Mouse (Mus musculus) forebrain, embryonic 11.5 days (tissue): ENCODE data around the gene Cd53. TPM values are rescaled to one million over a fixed set of nuclear protein-coding genes. Genes with fewer than 3 reads are reported as not detected.

Experiments
- ATAC-seq: fragments of 200-750 bp; cut with Nextera tagmentation; replicated peaks from 2 replicates; pipeline ENCODE4 v1.8.0; 2017; ENCODE audit warnings: moderate TSS enrichment; ENCODE audit not compliant: low FRiP score
- DNase-seq: peaks from one replicate; pipeline ENCODE4 v3.0.0-alpha.2; 2017; ENCODE audit warnings: low spot score
- H3K27ac ChIP-seq: fragments of 300-500 bp; sonication (generic); 2 replicates; pipeline ENCODE4 v1.5.1; 2014; ENCODE audit warnings: low read depth, low read length
- H3K27me3 ChIP-seq: fragments of 300-500 bp; sonication (generic); 2 replicates; pipeline ENCODE4 v1.6.1; 2014; ENCODE audit warnings: mild to moderate bottlenecking, low read length, mixed read lengths; ENCODE audit not compliant: control insufficient read depth, insufficient read depth
- H3K36me3 ChIP-seq: fragments of 300-500 bp; sonication (generic); 2 replicates; pipeline ENCODE4 v1.6.1; 2014; ENCODE audit warnings: mild to moderate bottlenecking, low read length, moderate library complexity, mixed read lengths; ENCODE audit not compliant: control insufficient read depth, insufficient read depth
- H3K4me1 ChIP-seq: fragments of 300-500 bp; sonication (generic); replicated peaks from 2 replicates; pipeline ENCODE4 v1.6.1; 2014; ENCODE audit warnings: low read length, mixed read lengths; ENCODE audit not compliant: control insufficient read depth, insufficient read depth
- H3K4me2 ChIP-seq: fragments of 300-500 bp; sonication (generic); 2 replicates; pipeline ENCODE4 v1.6.1; 2014; ENCODE audit warnings: low read depth, mild to moderate bottlenecking, low read length, moderate library complexity, mixed read lengths; ENCODE audit not compliant: severe bottlenecking
- H3K4me3 ChIP-seq: fragments of 300-500 bp; sonication (generic); 2 replicates; pipeline ENCODE4 v1.5.1; 2014; ENCODE audit warnings: low read depth, low read length
- H3K9ac ChIP-seq: fragments of 300-500 bp; sonication (generic); 2 replicates; pipeline ENCODE4 v1.6.1; 2014; ENCODE audit warnings: low read length
- H3K9me3 ChIP-seq: fragments of 300-500 bp; sonication (generic); 2 replicates; pipeline ENCODE4 v1.6.1; 2016; ENCODE audit warnings: low read length, mixed read lengths; ENCODE audit not compliant: control insufficient read depth
- WGBS: fragments of 180-500 bp; shearing (Covaris S2); extraction: QIAGEN DNeasy Blood & Tissue Kit; methylation state at CpG from one replicate; pipeline ENCODE4 v1.1.7; 2014; 5-methylcytosine and 5-hydroxymethylcytosine counted together
- polyA plus RNA-seq: library from polyadenylated mRNA; unstranded; fragments of >200 nt; fragmentation: Nextera tagmentation; extraction: Ambion mirVana; gene quantifications from 2 replicates; pipeline ENCODE4 v1.2.1, GENCODE M21; 2014

Cd53 gene
- polyA plus RNA-seq, 1 experiment from 2014 or later = 2.4 TPM

DNA sequence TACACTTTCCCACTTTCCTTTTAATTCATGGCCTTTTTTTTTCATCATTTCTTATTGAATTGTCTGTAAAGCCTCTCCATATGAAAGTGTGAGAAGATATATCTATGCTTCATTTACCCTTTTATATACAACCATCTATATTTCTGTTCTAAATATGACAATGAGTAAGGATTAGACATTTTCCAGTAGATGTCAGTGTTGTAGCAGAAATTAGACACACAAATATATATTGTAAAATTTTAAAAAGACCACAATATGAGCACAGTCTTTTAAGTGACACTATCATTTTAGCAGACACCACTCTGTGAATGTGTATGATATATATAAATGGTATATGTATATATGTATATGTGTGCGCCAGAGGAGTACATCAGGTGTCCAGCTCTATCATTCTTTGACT, 18.1 kb downstream of the Cd53 start:
- ATAC-seq (no peak), DNase-seq (no peak)
- H3K27me3 ChIP-seq = no peaks in the 10 kb centered on the region
- no peak overlapping the region for H3K27ac ChIP-seq
- WGBS = 88% methylated on average over 1 of the region's 1 CpGs
- H3K9ac ChIP-seq = no peak overlapping the region
- no peak overlapping the region for H3K4me2 ChIP-seq
- H3K9me3 ChIP-seq = no peaks in the 10 kb centered on the region
- H3K36me3 ChIP-seq = no peaks in the 10 kb centered on the region
- H3K4me1 ChIP-seq = no peaks in the 10 kb centered on the region
- H3K4me3 ChIP-seq = no peak overlapping the region

DNA sequence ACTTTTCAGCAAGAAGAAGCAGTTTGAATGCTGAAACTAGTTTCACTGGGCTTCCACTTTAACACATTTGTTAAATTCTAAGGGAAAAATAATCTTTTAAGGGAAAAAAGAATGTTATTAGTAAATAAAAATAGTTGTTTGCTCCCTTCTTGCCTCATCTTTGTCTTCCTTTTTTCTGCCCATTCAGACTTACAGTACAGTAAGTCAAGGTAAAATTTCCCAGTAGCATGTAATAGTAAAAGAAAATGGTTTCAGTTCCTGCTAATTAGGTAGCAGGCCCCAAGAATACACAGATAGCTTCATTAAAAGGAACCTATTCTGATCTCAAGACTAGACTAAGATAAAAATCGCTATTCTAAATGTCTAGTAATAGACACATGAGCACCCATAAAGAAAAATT, 34.1 kb downstream of the Cd53 start:
- WGBS = 79% methylated on average over 1 of the region's 1 CpGs
- Histone ChIP-seq H3K4me3 (no peak overlapping the region), H3K27ac (no peak overlapping the region), H3K4me2 (no peak overlapping the region), H3K9ac (no peak overlapping the region), H3K9me3 (no peaks in the 10 kb centered on the region), H3K27me3 (no peaks in the 10 kb centered on the region), H3K36me3 (no peaks in the 10 kb centered on the region), H3K4me1 (no peaks in the 10 kb centered on the region)
- ATAC-seq (no peak), DNase-seq (no peak)

DNA sequence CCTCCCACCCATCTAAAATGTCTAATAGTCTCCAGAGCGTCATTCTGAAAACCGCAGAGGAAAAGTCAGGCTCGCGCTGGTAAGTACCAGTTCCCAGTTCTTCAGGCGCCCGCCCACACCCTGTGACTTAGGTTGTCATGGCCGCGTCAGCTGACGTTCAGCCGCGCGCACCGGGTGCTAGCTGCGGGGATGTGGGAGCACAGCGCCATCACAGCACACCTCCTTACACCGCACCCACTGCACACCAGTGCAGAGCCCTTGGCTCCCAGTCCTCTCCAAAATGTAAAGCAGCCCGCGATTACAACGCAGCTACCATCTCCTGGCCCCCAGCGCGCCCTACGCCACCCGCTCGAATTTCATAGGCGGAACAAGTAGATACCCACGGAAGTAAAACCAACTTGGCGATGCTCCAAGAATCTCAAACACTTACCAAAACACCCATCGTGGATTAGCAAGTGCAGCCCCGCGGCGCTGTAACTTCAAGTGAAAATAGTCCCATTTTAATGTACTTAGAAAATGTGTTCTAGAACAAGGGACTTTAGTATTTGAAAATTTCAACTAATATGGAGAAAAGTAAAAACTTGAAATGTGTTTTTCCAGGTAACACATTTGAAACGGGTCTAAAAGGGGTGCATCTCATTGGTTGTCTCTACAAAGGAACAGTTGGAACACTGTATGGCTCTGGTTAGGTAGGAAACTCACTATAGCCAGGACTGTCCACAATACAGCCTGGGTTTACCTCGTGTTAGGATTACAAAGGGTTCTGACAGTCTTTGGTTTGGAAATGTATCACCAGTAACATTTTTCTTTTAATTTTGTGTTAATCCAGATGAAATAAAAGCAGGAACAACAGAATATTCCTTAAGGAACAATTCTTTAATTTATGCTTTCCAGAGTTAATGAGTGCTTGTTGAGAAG, 67.7 kb downstream of the Cd53 start:
- ATAC-seq (peak; percentile 93), DNase-seq (peak; percentile 84)
- Histone ChIP-seq H3K27ac (peak overlapping the region; percentile 83), H3K9ac (peak overlapping the region; percentile 69), H3K36me3 (no peaks in the 10 kb centered on the region), H3K4me1 (no peaks in the 10 kb centered on the region), H3K27me3 (no peaks in the 10 kb centered on the region), H3K4me2 (peak overlapping the region; percentile 67), H3K4me3 (peak overlapping the region; percentile 64), H3K9me3 (no peaks in the 10 kb centered on the region)
- WGBS = 2% methylated on average over 33 of the region's 33 CpGs

DNA sequence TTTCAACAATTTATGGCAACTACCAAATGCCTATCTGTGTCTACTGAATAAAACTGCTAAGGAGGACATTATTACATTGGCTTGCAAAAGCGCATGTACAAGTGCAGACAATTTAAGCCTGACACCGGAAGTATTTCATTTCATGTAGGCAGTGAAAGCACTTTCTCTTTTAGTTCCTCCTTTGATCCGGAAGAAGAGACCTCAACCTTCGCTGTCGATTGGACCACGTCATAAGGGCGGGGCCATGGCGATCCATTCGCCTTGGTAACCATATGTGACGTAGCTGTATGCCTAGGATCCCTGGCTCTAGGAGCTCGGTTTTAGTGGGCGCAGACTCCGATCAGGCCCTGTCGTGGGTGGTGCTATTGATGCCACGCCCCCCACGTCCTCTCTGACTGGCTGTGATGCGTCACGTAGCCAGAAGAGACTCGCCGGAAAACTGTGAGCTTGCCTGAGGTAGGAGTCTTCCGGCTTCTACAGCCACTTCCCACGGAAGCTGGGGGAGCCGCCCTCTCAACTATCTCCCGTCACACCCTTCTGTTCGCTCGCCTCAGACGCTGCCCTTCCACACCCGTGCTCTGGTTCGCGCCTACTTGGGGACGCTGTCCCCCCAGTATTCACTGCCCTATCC, 68.4 kb downstream of the Cd53 start:
- peak; percentile 93 for DNase-seq
- Histone ChIP-seq H3K4me3 (peak overlapping the region; percentile 64), H3K9ac (peak overlapping the region; percentile 69), H3K36me3 (no peaks in the 10 kb centered on the region), H3K27ac (peak overlapping the region; percentile 83), H3K9me3 (no peaks in the 10 kb centered on the region), H3K4me2 (peak overlapping the region; percentile 67), H3K27me3 (no peaks in the 10 kb centered on the region), H3K4me1 (no peaks in the 10 kb centered on the region)
- peak; percentile 99 for ATAC-seq
- WGBS = 2% methylated on average over 31 of the region's 31 CpGs

Other genes starting within 250 kb of the Cd53 start
- gene Dram2, start 242.4 kb downstream of the Cd53 start, polyA plus RNA-seq = 38.7 and 38.9 TPM in 2 replicates
- 39.9 and 40.6 TPM in 2 replicates for gene Cept1, start 242.3 kb downstream of the Cd53 start, polyA plus RNA-seq
- 15.0 and 17.8 TPM in 2 replicates for gene Lrif1, start 105.2 kb downstream of the Cd53 start, polyA plus RNA-seq
- not detected in 2 replicates for gene Olfr266, start 36.1 kb upstream of the Cd53 start, polyA plus RNA-seq
- 9.2 and 9.5 TPM in 2 replicates for gene Kcna3, start 246.0 kb upstream of the Cd53 start, polyA plus RNA-seq